Mouse (Mus musculus) hindbrain, embryonic 15.5 days (tissue): Measurements from ENCODE around the gene Klc1. TPM values are rescaled to one million over a fixed set of nuclear protein-coding genes. Genes with fewer than 3 reads are reported as not detected.

ENCODE experiments used
- ATAC-seq: fragments of 200-750 bp; cut with Nextera tagmentation; 2 replicates; pipeline ENCODE4 v1.8.0; 2017; ENCODE audit warnings: low read depth, moderate number of reproducible peaks, moderate TSS enrichment; ENCODE audit not compliant: low FRiP score
- H3K27ac ChIP-seq: fragments of 300-500 bp; sonication (generic); replicated peaks from 2 replicates; pipeline ENCODE4 v1.5.1; 2015; ENCODE audit warnings: mild to moderate bottlenecking, inconsistent platforms
- H3K27me3 ChIP-seq: fragments of 300-500 bp; sonication (generic); 2 replicates; pipeline ENCODE4 v1.6.1; 2015; ENCODE audit warnings: control low read depth, inconsistent platforms
- H3K36me3 ChIP-seq: fragments of 300-500 bp; sonication (generic); 2 replicates; pipeline ENCODE4 v1.6.1; 2015; ENCODE audit warnings: control low read depth, inconsistent platforms
- H3K4me1 ChIP-seq: fragments of 300-500 bp; sonication (generic); replicated peaks from 2 replicates; pipeline ENCODE4 v1.6.1; 2015; ENCODE audit warnings: control low read depth, inconsistent platforms
- H3K4me2 ChIP-seq: fragments of 300-500 bp; sonication (generic); 2 replicates; pipeline ENCODE4 v1.6.1; 2015; ENCODE audit warnings: moderate library complexity, mild to moderate bottlenecking, inconsistent platforms
- H3K4me3 ChIP-seq: fragments of 300-500 bp; sonication (generic); 2 replicates; pipeline ENCODE4 v1.5.1; 2015; ENCODE audit warnings: mild to moderate bottlenecking, inconsistent platforms
- H3K9ac ChIP-seq: fragments of 300-500 bp; sonication (generic); 2 replicates; pipeline ENCODE4 v1.6.1; 2015; ENCODE audit warnings: inconsistent platforms
- H3K9me3 ChIP-seq: fragments of 300-500 bp; sonication (generic); 2 replicates; pipeline ENCODE4 v1.6.1; 2016; ENCODE audit warnings: control low read depth, inconsistent platforms
- WGBS: fragments of 180-500 bp; shearing (Covaris S2); methylation state at CpG from one replicate; pipeline ENCODE4 v1.1.7; 2015; 5-methylcytosine and 5-hydroxymethylcytosine counted together
- polyA plus RNA-seq: library from polyadenylated mRNA; unstranded; fragments of >200 nt; fragmentation: Nextera tagmentation; extraction: Ambion mirVana; gene quantifications from 2 replicates; pipeline ENCODE4 v1.2.1, GENCODE M21; 2015

Gene Klc1
- polyA plus RNA-seq, 1 experiment from 2014 or later = 629 TPM

DNA sequence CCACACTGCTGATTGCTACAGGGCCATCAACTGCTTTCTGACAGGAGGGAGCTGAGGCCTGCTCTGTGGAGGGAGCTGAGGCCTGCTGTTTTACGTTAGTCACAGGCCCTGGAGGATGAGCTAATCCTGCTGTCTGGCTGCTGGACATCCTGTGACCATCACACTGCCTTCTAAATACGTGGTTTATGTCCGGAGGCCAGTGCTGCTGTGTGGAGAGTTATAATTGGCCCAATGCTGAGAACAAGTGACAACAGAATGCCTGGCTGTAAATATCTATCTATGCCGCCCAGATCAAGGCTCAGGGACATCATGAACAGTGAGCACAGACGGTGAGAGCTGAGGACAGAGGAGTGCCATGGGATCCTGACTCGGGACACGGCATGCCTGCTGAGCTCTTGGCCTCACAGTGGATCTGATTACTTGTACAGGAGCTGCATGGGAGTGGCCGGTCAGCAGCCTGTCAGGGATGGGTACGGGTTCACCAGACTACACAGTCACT, 89.7 kb downstream of the Klc1 start:
- Histone ChIP-seq H3K4me1 (no peaks in the 10 kb centered on the region), H3K9ac (no peak overlapping the region), H3K27me3 (no peaks in the 10 kb centered on the region), H3K9me3 (no peaks in the 10 kb centered on the region), H3K4me2 (no peak overlapping the region), H3K36me3 (no peaks in the 10 kb centered on the region), H3K4me3 (no peak overlapping the region), H3K27ac (no peak overlapping the region)
- 76% methylated on average over 9 of the region's 9 CpGs for WGBS
- no peak for ATAC-seq

DNA sequence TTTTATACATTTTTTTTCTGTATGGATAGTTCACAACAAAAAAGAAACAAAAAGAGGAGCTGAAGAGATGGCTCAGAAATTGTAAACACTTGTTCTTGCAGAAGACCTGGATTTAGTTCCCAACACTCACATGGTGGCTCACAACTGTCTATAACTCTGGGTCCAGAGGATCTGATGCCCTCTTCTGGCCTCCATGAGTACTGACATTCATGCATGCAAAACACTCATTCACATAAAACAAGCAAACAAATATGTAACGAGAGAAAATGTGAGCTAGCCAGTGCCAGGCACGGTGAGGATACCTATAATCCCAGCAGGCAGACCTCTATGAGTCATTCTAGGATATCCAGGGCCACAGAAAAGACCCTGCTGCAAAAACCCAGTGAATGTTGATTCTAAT, 92.6 kb downstream of the Klc1 start:
- H3K9ac ChIP-seq = no peak overlapping the region
- H3K27me3 ChIP-seq = no peaks in the 10 kb centered on the region
- H3K36me3 ChIP-seq = 0 out of 2 replicates have a peak, but pooled peaks cover 3% of the 10 kb centered on the region
- no peak overlapping the region for H3K4me2 ChIP-seq
- no peak overlapping the region for H3K4me3 ChIP-seq
- ATAC-seq = no peak
- WGBS = 65% methylated on average over 2 of the region's 2 CpGs
- H3K9me3 ChIP-seq = no peaks in the 10 kb centered on the region
- H3K27ac ChIP-seq = no peak overlapping the region
- no peaks in the 10 kb centered on the region for H3K4me1 ChIP-seq

DNA sequence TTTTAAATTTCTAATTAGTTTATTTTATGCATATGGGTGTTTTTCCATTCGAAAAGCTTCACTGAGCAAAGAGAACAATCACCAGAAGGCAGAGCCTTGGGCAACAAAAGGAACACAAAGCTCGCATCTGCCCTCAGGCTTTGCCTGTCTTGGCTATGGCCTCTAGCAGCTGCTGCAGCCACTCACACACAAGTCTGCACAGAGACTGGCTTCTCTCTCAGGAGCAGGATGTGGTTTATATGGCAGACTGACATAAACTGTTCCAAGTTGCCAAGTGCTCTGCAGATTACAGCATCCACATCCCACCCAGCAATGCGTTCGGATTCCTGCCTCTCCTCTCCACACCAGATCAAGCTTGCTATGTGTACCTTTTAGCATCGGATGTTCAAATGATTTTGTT, 93.1 kb downstream of the Klc1 start:
- H3K27me3 ChIP-seq = no peaks in the 10 kb centered on the region
- H3K9ac ChIP-seq = no peak overlapping the region
- 72% methylated on average over 5 of the region's 5 CpGs for WGBS
- no peak overlapping the region for H3K27ac ChIP-seq
- H3K4me2 ChIP-seq = no peak overlapping the region
- ATAC-seq = no peak
- 0 out of 2 replicates have a peak, but pooled peaks cover 5% of the 10 kb centered on the region for H3K36me3 ChIP-seq
- no peaks in the 10 kb centered on the region for H3K4me1 ChIP-seq
- H3K9me3 ChIP-seq = no peaks in the 10 kb centered on the region
- H3K4me3 ChIP-seq = no peak overlapping the region

DNA sequence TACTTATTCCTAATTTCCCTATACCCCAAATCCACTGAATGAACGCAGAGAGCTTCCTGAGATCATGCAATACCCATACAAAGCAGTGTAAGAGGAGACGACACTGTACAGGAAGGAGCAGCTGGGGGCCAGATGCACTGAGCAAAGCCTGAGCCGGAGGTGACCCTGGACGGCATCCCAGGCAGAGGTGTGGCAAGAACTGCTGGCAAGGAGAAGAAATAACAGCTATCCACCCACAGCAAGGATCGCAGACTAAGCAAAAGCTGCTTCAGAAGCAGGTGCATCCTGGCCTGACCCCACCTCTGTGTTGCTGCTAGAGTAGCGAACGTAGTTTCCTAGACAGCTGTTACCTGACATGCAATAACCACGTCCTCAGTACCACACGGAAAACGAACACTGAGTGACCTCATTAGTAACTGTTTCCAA, 94.4 kb downstream of the Klc1 start:
- no peak overlapping the region for H3K9ac ChIP-seq
- H3K4me3 ChIP-seq = no peak overlapping the region
- 66% methylated on average over 10 of the region's 10 CpGs for WGBS
- no peak overlapping the region for H3K4me2 ChIP-seq
- ATAC-seq = 0 out of 2 replicates have a peak, but pooled peaks have one; percentile 34
- no peaks in the 10 kb centered on the region for H3K27me3 ChIP-seq
- H3K36me3 ChIP-seq = peaks cover 10% of the 10 kb centered on the region
- no peak overlapping the region for H3K27ac ChIP-seq
- H3K9me3 ChIP-seq = no peaks in the 10 kb centered on the region
- no peaks in the 10 kb centered on the region for H3K4me1 ChIP-seq

DNA sequence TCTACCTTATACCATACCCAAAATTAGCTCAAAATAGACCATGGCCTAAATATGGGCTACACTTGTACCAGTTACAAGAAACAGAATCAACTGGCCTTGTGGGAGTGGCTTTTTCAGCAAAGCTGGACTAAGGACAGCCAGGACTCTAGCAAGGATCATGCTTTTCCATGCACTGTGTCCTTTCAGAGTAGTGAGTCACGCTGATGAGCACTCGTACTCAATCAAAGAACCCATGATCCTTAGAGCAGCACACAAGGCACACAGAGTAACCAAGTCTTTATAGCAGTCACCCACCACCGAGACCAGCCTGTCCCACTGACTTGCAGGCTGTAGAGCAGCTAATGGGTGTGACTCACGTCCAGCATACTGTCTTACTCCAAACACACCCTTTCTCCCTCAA, 94.9 kb downstream of the Klc1 start:
- Histone ChIP-seq H3K4me1 (no peaks in the 10 kb centered on the region), H3K27ac (no peak overlapping the region), H3K27me3 (no peaks in the 10 kb centered on the region), H3K36me3 (peaks cover 14% of the 10 kb centered on the region), H3K9me3 (no peaks in the 10 kb centered on the region), H3K4me2 (no peak overlapping the region), H3K4me3 (no peak overlapping the region), H3K9ac (no peak overlapping the region)
- WGBS = 79% methylated on average over 4 of the region's 4 CpGs
- no peak for ATAC-seq

DNA sequence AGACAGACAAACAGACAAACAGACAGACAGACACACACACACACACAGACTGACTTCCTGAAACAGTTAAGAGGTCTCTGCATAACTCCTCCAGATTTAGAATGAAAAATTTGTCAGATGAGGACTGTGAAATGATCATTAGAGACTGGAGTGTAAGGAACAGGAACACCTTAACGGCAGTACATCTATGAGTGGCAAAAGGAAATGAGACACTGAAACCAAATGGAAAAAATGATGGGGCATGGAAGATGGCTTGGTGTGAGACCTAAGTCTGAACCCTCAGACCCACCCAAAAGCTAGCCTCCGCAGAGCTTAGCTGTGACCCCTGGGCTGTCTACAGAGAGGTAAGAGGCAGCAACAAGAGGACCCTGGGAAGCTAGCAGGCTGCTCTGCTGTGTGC, 96.8 kb downstream of the Klc1 start:
- WGBS = 91% methylated on average over 2 of the region's 2 CpGs
- no peak overlapping the region for H3K27ac ChIP-seq
- no peak for ATAC-seq

More for the DNA sequence above, 96.8 kb downstream of the Klc1 start:
- no peaks in the 10 kb centered on the region for H3K9me3 ChIP-seq
- peaks cover 22% of the 10 kb centered on the region for H3K36me3 ChIP-seq
- no peak overlapping the region for H3K9ac ChIP-seq
- H3K4me2 ChIP-seq = no peak overlapping the region
- H3K4me3 ChIP-seq = no peak overlapping the region
- no peaks in the 10 kb centered on the region for H3K4me1 ChIP-seq
- H3K27me3 ChIP-seq = no peaks in the 10 kb centered on the region

Other genes with a start within 250 kb of the Klc1 start
- gene Eif5, start 220.8 kb upstream of the Klc1 start, polyA plus RNA-seq = 490 and 510 TPM in 2 replicates
- gene Mark3, start 184.3 kb upstream of the Klc1 start, polyA plus RNA-seq = 52.2 and 52.3 TPM in 2 replicates
- gene Ckb, start 86.5 kb upstream of the Klc1 start, polyA plus RNA-seq = 1,741 and 1,830 TPM in 2 replicates
- 11.5 and 12.0 TPM in 2 replicates for gene Trmt61a, start 80.7 kb upstream of the Klc1 start, polyA plus RNA-seq
- 65.1 and 67.8 TPM in 2 replicates for gene Bag5, start 45.6 kb upstream of the Klc1 start, polyA plus RNA-seq
- gene Apopt1, start 45.6 kb upstream of the Klc1 start, polyA plus RNA-seq = 50.7 and 52.9 TPM in 2 replicates
- gene Xrcc3, start 55.0 kb downstream of the Klc1 start, polyA plus RNA-seq = 3.7 TPM in 2 replicates
- 43.8 and 46.4 TPM in 2 replicates for gene Zfyve21, start 55.3 kb downstream of the Klc1 start, polyA plus RNA-seq
- 34.4 and 37.9 TPM in 2 replicates for gene Ppp1r13b, start 149.3 kb downstream of the Klc1 start, polyA plus RNA-seq
- gene Atp5mpl, start 208.1 kb downstream of the Klc1 start, polyA plus RNA-seq = 787 and 906 TPM in 2 replicates
- gene Tdrd9, start 212.7 kb downstream of the Klc1 start, polyA plus RNA-seq = 0.30 and 0.49 TPM in 2 replicates
- gene Rd3l, start 222.5 kb downstream of the Klc1 start, polyA plus RNA-seq = 0.22 TPM in 1 of 2 replicates, not detected in the other